Mouse (Mus musculus) forebrain, embryonic 10.5 days (tissue): ENCODE data around the gene Il23a. TPM values are rescaled to one million over a fixed set of nuclear protein-coding genes. Genes with fewer than 3 reads are reported as not detected.

Experiments used
- DNase-seq: peaks from one replicate; pipeline ENCODE4 v3.0.0-alpha.2; 2017; ENCODE audit warnings: low spot score; ENCODE audit errors: extremely low spot score
- H3K27ac ChIP-seq: fragments of 300-500 bp; sonication (generic); 2 replicates; pipeline ENCODE4 v1.5.1; 2016; ENCODE audit warnings: mild to moderate bottlenecking
- H3K27me3 ChIP-seq: fragments of 300-500 bp; sonication (generic); 2 replicates; pipeline ENCODE4 v1.6.1; 2016; ENCODE audit warnings: mild to moderate bottlenecking; ENCODE audit not compliant: poor library complexity, severe bottlenecking
- H3K36me3 ChIP-seq: fragments of 300-500 bp; sonication (generic); replicated peaks from 2 replicates; pipeline ENCODE4 v1.6.1; 2016; ENCODE audit warnings: mild to moderate bottlenecking, moderate library complexity
- H3K4me1 ChIP-seq: fragments of 300-500 bp; sonication (generic); 2 replicates; pipeline ENCODE4 v1.6.1; 2016
- H3K4me3 ChIP-seq: fragments of 300-500 bp; sonication (generic); 2 replicates; pipeline ENCODE4 v1.5.1; 2016; ENCODE audit warnings: mild to moderate bottlenecking, moderate library complexity
- H3K9me3 ChIP-seq: fragments of 300-500 bp; sonication (generic); 2 replicates; pipeline ENCODE4 v1.6.1; 2016; ENCODE audit warnings: mild to moderate bottlenecking, moderate library complexity
- WGBS: fragments of 180-500 bp; shearing (Covaris S2); methylation state at CpG from one replicate; pipeline ENCODE4 v1.1.7; 2016; 5-methylcytosine and 5-hydroxymethylcytosine counted together
- polyA plus RNA-seq: library from polyadenylated mRNA; unstranded; fragments of >200 nt; fragmentation: Nextera tagmentation; extraction: Ambion mirVana; gene quantifications from 2 replicates; pipeline ENCODE4 v1.2.1, GENCODE M21; 2016

Il23a gene
- polyA plus RNA-seq, 1 experiment from 2014 or later: not detected

GRCm38 (mm10) chr10:128327610-128328009 lies 29.1 kb upstream of the Il23a start:
- no peak for DNase-seq
- Histone ChIP-seq H3K4me1 (peaks cover 14% of the 10 kb centered on the region), H3K9me3 (no peaks in the 10 kb centered on the region), H3K4me3 (no peak overlapping the region), H3K27me3 (no peaks in the 10 kb centered on the region), H3K27ac (no peak overlapping the region), H3K36me3 (peaks cover 60% of the 10 kb centered on the region)
- 94% methylated on average over 10 of the region's 10 CpGs for WGBS

DNA sequence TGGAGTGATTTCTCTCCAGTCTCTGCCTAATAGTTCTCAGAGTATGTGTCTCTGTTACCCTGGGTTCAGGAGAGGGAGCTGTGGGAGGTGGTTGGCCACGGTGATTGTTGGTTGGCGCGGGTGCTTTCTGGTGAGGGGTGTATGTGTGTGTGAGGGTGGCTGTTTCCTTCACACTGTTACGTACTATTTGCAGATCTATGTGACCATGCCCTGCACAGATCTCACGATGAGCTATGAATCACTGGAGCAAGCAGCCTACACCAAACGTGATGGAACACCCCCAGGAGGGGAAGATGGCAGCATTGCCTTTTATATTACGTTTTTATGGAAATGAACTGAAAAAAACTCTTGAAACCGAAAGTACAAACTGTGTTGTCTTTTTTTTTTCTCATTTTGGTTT lies 28.3 kb upstream of the Il23a start:
- DNase-seq: no peak
- Histone ChIP-seq H3K36me3 (peaks cover 60% of the 10 kb centered on the region), H3K27ac (no peak overlapping the region), H3K4me1 (peaks cover 15% of the 10 kb centered on the region), H3K4me3 (no peak overlapping the region), H3K27me3 (no peaks in the 10 kb centered on the region), H3K9me3 (no peaks in the 10 kb centered on the region)
- WGBS: 95% methylated on average over 8 of the region's 8 CpGs

DNA sequence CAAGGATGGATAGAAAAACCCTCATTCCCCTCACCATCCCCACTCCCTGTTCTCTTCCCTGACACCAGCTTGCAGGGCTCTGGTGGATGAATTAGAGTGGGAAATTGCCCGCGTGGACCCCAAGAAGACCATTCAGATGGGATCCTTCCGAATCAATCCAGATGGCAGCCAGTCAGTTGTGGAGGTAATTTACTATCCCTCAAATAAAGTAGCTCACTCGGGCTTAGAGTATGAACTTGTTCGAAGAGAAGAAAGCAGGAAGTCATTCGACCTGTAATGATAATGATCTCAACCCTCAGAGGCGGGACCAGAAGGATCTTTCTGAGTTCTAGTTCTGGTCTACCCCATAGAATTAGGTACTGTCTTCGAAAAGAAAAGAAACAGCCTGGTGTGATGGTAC lies 25.0 kb upstream of the Il23a start:
- Histone ChIP-seq H3K27ac (peak overlapping the region; percentile 96), H3K9me3 (no peaks in the 10 kb centered on the region), H3K36me3 (peaks cover 79% of the 10 kb centered on the region), H3K27me3 (no peaks in the 10 kb centered on the region), H3K4me1 (peaks cover 20% of the 10 kb centered on the region), H3K4me3 (peak overlapping the region; percentile 85)
- DNase-seq: no peak
- WGBS: 90% methylated on average over 8 of the region's 8 CpGs

GRCm38 (mm10) chr10:128322141-128323108 lies 23.9 kb upstream of the Il23a start, which contains the start of gene Cnpy2:
Cnpy2 (plus strand) TSS chr10:128322459.
- peaks cover 20% of the 10 kb centered on the region for H3K4me1 ChIP-seq
- H3K36me3 ChIP-seq: peaks cover 79% of the 10 kb centered on the region
- H3K9me3 ChIP-seq: no peaks in the 10 kb centered on the region
- H3K27ac ChIP-seq: peak within 1 kb of the TSS; percentile 96
- no peaks in the 10 kb centered on the region for H3K27me3 ChIP-seq
- H3K4me3 ChIP-seq: peak within 1 kb of the TSS; percentile 85
- under 1% methylated on average over 40 of the region's 40 CpGs for WGBS
- peak; percentile 96 for DNase-seq

DNA sequence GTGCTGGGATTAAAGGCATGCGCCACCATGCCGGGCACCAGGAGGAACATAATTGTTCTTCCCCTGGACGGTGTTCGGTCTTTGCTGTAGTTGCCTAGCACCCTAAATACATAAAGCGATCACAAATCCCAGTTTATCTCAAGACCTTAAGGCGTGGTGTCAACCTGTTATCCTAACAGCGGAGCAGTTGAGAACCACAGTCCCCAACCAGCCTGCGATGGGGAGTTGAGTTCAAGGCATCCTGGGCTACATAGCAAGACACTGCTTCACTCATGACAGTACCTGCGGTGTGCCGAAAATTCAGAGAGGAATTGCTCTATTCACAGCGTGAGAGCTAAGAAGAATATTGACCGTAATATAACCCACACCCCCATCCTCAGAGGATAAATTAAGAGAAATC lies 23.1 kb upstream of the Il23a start:
- DNase-seq: peak; percentile 20
- Histone ChIP-seq H3K36me3 (peaks cover 79% of the 10 kb centered on the region), H3K27me3 (no peaks in the 10 kb centered on the region), H3K9me3 (no peaks in the 10 kb centered on the region), H3K27ac (peak overlapping the region; percentile 96), H3K4me3 (peak overlapping the region; percentile 85), H3K4me1 (peaks cover 20% of the 10 kb centered on the region)
- 65% methylated on average over 12 of the region's 12 CpGs for WGBS

- Histone ChIP-seq H3K4me1 (no peaks in the 10 kb centered on the region), H3K4me3 (no peak overlapping the region), H3K36me3 (peaks cover 99% of the 10 kb centered on the region), H3K9me3 (no peaks in the 10 kb centered on the region), H3K27ac (no peak overlapping the region), H3K27me3 (no peaks in the 10 kb centered on the region)
- DNase-seq: no peak
- WGBS: 90% methylated on average over 8 of the region's 8 CpGs
These were observed 17.0 kb upstream of the Il23a start for GRCm38 (mm10) chr10:128315578-128315977.

- no peak for DNase-seq
- no peaks in the 10 kb centered on the region for H3K27me3 ChIP-seq
- H3K27ac ChIP-seq: no peak overlapping the region
- H3K4me3 ChIP-seq: no peak overlapping the region
- peaks cover 93% of the 10 kb centered on the region for H3K36me3 ChIP-seq
- 91% methylated on average over 4 of the region's 4 CpGs for WGBS
- H3K4me1 ChIP-seq: no peaks in the 10 kb centered on the region
- H3K9me3 ChIP-seq: no peaks in the 10 kb centered on the region
These were observed 12.3 kb upstream of the Il23a start for GRCm38 (mm10) chr10:128310902-128311301.

DNA sequence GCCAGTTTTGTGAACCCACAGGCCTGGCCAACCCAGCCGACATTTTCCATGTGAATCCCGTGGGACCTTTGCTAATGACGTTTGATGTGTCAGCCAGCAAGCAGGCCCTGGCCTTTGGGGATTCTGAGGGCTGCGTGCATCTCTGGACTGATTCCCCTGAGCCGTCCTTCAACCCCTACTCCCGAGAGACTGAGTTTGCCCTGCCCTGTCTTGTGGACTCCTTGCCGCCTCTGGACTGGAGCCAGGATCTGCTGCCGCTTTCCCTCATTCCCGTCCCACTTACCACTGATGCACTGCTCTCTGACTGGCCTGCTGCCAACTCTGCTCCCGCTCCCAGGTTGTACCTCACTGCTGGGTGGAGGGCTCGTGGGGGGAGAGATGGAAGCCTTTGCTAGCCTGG lies 11.6 kb upstream of the Il23a start:
- 91% methylated on average over 11 of the region's 11 CpGs for WGBS
- Histone ChIP-seq H3K27me3 (no peaks in the 10 kb centered on the region), H3K4me1 (no peaks in the 10 kb centered on the region), H3K9me3 (no peaks in the 10 kb centered on the region), H3K27ac (no peak overlapping the region), H3K4me3 (no peak overlapping the region), H3K36me3 (peaks cover 94% of the 10 kb centered on the region)
- DNase-seq: no peak

DNA sequence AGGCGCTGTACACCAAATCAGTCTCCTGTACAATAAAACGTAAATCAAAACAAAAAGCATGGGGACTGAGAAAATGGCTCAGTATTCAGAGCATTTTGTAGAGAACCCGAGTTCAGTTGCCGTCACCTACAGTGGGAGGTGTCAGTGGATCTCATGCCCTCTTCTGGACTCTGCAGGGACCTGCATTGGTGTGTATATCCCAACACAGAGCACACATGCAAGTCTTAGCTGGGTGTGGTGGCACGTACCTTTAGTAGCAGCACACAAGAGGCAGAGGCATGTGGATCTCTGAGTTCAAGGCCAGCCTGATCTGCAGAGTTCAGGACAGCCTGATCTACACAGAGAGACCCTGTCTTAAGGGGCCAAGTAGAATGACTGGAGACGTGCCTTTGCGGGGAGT lies 11.1 kb upstream of the Il23a start:
- peaks cover under 1% of the 10 kb centered on the region for H3K4me1 ChIP-seq
- H3K27ac ChIP-seq: no peak overlapping the region
- no peak overlapping the region for H3K4me3 ChIP-seq
- H3K9me3 ChIP-seq: no peaks in the 10 kb centered on the region
- no peaks in the 10 kb centered on the region for H3K27me3 ChIP-seq
- no peak for DNase-seq
- H3K36me3 ChIP-seq: peaks cover 89% of the 10 kb centered on the region
- 95% methylated on average over 7 of the region's 7 CpGs for WGBS

DNA sequence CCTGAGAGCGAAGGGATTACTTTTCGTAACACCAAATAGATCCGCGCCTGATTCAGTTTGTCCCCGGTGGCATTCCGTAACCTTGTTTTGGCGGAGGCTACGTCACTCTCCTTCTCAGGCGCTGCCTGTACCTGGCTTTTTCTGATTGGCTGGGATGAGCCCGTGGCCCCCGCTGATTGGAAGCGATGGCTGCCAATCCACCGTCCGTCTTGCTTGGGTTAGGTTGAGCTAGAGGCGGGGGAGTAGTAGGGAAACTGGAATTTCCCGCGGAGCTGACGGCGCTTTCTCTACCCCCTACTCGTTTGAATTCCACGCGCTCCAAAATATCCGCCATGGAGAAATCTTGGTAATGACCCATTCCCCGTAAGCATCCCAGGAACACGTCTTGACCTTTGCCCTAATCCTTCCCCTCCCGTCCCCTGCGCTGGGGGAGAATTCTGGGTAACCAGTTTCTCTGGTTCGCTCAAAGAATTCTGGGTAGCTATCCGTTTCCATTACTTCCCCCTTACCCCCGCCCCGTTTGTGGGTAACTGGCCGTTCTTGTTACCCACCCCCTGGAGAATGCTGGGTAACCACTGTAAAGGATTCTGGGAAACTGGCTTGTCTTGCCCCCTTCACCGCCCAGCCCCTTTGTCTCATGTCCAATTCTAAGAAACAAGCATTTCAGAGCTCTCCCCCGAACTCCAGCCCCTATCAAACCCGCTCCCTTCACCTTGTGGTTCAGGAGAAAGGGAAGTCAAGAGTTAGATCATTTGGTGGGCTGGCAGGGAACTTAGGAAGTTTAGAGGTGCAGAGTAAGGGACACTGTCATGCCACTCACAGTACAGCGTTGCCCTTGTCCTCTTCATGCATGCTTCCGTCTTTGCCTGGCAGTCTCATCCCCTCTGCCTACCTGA lies 4.8 kb upstream of the Il23a start, which contains the start of gene Pan2:
Pan2 (plus strand) TSS at position 210 of the 896 bp plus-strand sequence.
- peaks cover 26% of the 10 kb centered on the region for H3K36me3 ChIP-seq
- H3K9me3 ChIP-seq: no peaks in the 10 kb centered on the region
- H3K27ac ChIP-seq: peak within 1 kb of the TSS; percentile 91
- DNase-seq: peak; percentile 100
- peaks cover 21% of the 10 kb centered on the region for H3K4me1 ChIP-seq
- H3K27me3 ChIP-seq: no peaks in the 10 kb centered on the region
- WGBS: 2% methylated on average over 37 of the region's 37 CpGs
- peak within 1 kb of the TSS; percentile 60 for H3K4me3 ChIP-seq

- DNase-seq: no peak
- peaks cover 21% of the 10 kb centered on the region for H3K4me1 ChIP-seq
- H3K36me3 ChIP-seq: peaks cover 20% of the 10 kb centered on the region
- peak overlapping the region; percentile 91 for H3K27ac ChIP-seq
- no peaks in the 10 kb centered on the region for H3K27me3 ChIP-seq
- H3K9me3 ChIP-seq: no peaks in the 10 kb centered on the region
- 1% methylated on average over 9 of the region's 9 CpGs for WGBS
- H3K4me3 ChIP-seq: peak overlapping the region; percentile 60
These were observed 4.2 kb upstream of the Il23a start for GRCm38 (mm10) chr10:128302785-128303125.

DNA sequence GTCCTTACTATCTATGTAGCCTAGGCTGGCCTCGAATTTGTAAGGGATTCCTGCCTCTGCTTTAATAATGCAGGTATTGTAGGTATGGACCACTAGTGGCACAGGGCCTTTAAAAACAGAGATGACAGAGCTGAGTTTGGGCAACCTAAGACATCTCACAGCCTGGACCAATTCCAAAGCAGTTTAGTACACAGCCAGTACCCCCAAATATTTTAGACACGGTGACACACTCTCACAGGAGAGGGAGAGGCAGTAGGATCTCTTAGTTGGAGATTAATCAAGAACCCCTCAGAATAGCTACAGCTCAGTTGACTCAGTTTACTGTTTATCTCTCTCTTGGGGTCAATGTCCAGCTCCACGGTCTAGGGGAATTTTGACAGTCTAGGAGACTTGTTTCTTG lies 3.8 kb upstream of the Il23a start:
- Histone ChIP-seq H3K27ac (peak overlapping the region; percentile 91), H3K9me3 (no peaks in the 10 kb centered on the region), H3K4me3 (peak overlapping the region; percentile 60), H3K4me1 (peaks cover 21% of the 10 kb centered on the region), H3K27me3 (no peaks in the 10 kb centered on the region), H3K36me3 (peaks cover 20% of the 10 kb centered on the region)
- DNase-seq: peak; percentile 19
- WGBS: 54% methylated on average over 3 of the region's 3 CpGs
